Mouse (Mus musculus) neural tube, embryonic 11.5 days (tissue): ENCODE results near the gene Etv2. TPM values are rescaled to one million over a fixed set of nuclear protein-coding genes. Genes with fewer than 3 reads are reported as not detected.
A peak's percentile ranks its signal among the peaks of the same experiment; 100 is the strongest.

Experiments
- ATAC-seq: fragments of 200-750 bp; cut with Nextera tagmentation; 2 replicates; pipeline ENCODE4 v1.8.0; 2017; ENCODE audit warnings: moderate number of reproducible peaks, mild to moderate bottlenecking, moderate TSS enrichment, moderate library complexity; ENCODE audit not compliant: insufficient read depth, low FRiP score, low TSS enrichment
- DNase-seq: peaks from one replicate; pipeline ENCODE4 v3.0.0-alpha.2; 2015; ENCODE audit warnings: low spot score
- H3K27ac ChIP-seq: fragments of 300-500 bp; sonication (generic); 2 replicates; pipeline ENCODE4 v1.5.1; 2014; ENCODE audit warnings: low read depth, mild to moderate bottlenecking, low read length
- H3K27me3 ChIP-seq: fragments of 300-500 bp; sonication (generic); 2 replicates; pipeline ENCODE4 v1.6.1; 2014; ENCODE audit warnings: mild to moderate bottlenecking, low read length, mixed read lengths; ENCODE audit not compliant: control insufficient read depth, insufficient read depth
- H3K36me3 ChIP-seq: fragments of 300-500 bp; sonication (generic); 2 replicates; pipeline ENCODE4 v1.6.1; 2014; ENCODE audit warnings: mild to moderate bottlenecking, low read length, moderate library complexity, mixed read lengths; ENCODE audit not compliant: control insufficient read depth, insufficient read depth
- H3K4me1 ChIP-seq: fragments of 300-500 bp; sonication (generic); 2 replicates; pipeline ENCODE4 v1.6.1; 2014; ENCODE audit warnings: low read length, mixed read lengths; ENCODE audit not compliant: control insufficient read depth, insufficient read depth
- H3K4me2 ChIP-seq: fragments of 300-500 bp; sonication (generic); 2 replicates; pipeline ENCODE4 v1.6.1; 2014; ENCODE audit warnings: low read depth, mild to moderate bottlenecking, moderate library complexity
- H3K4me3 ChIP-seq: fragments of 300-500 bp; sonication (generic); 2 replicates; pipeline ENCODE4 v1.5.1; 2014; ENCODE audit warnings: low read depth, low read length
- H3K9ac ChIP-seq: fragments of 300-500 bp; sonication (generic); 2 replicates; pipeline ENCODE4 v1.6.1; 2014; ENCODE audit warnings: mild to moderate bottlenecking, low read length
- H3K9me3 ChIP-seq: fragments of 300-500 bp; sonication (generic); 2 replicates; pipeline ENCODE4 v1.6.1; 2016; ENCODE audit warnings: low read length; ENCODE audit not compliant: control insufficient read depth
- WGBS: fragments of 180-500 bp; shearing (Covaris S2); extraction: QIAGEN DNeasy Blood & Tissue Kit; methylation state at CpG from one replicate; pipeline ENCODE4 v1.1.7; 2014; 5-methylcytosine and 5-hydroxymethylcytosine counted together
- polyA plus RNA-seq: library from polyadenylated mRNA; unstranded; fragments of >200 nt; fragmentation: Nextera tagmentation; extraction: Ambion mirVana; gene quantifications from 2 replicates; pipeline ENCODE4 v1.2.1, GENCODE M21; 2014

The Etv2 gene
- polyA plus RNA-seq, 1 experiment from 2014 or later: not detected

- 64% methylated on average over 4 of the region's 4 CpGs for WGBS
- no peaks in the 10 kb centered on the region for H3K36me3 ChIP-seq
- H3K4me2 ChIP-seq: no peak overlapping the region
- no peak overlapping the region for H3K4me3 ChIP-seq
- no peaks in the 10 kb centered on the region for H3K9me3 ChIP-seq
- ATAC-seq (no peak), DNase-seq (no peak)
- H3K27me3 ChIP-seq: no peaks in the 10 kb centered on the region
- peaks cover 3% of the 10 kb centered on the region; the same call in 1 of the 2 replicates for H3K4me1 ChIP-seq
- H3K27ac ChIP-seq: no peak overlapping the region
- H3K9ac ChIP-seq: no peak overlapping the region
Measured at GRCm38 (mm10) chr7:30594510-30595024, 41.1 kb downstream of the Etv2 start.

GRCm38 (mm10) chr7:30593579-30594509 is 41.8 kb downstream of the Etv2 start:
- Histone ChIP-seq H3K27me3 (no peaks in the 10 kb centered on the region), H3K4me3 (no peak overlapping the region), H3K36me3 (no peaks in the 10 kb centered on the region), H3K4me1 (peaks cover 3% of the 10 kb centered on the region; the same call in 1 of the 2 replicates), H3K4me2 (no peak overlapping the region), H3K27ac (no peak overlapping the region), H3K9ac (no peak overlapping the region), H3K9me3 (no peaks in the 10 kb centered on the region)
- no peak for ATAC-seq
- DNase-seq: no peak
- 71% methylated on average over 10 of the region's 10 CpGs for WGBS

GRCm38 (mm10) chr7:30592772-30593423 is 42.8 kb downstream of the Etv2 start:
- peaks cover 3% of the 10 kb centered on the region; the same call in 1 of the 2 replicates for H3K4me1 ChIP-seq
- no peaks in the 10 kb centered on the region for H3K27me3 ChIP-seq
- H3K36me3 ChIP-seq: no peaks in the 10 kb centered on the region
- 58% methylated on average over 5 of the region's 5 CpGs for WGBS
- H3K4me3 ChIP-seq: no peak overlapping the region
- no peak overlapping the region for H3K4me2 ChIP-seq
- no peak overlapping the region for H3K9ac ChIP-seq
- no peak for DNase-seq
- ATAC-seq: no peak
- H3K27ac ChIP-seq: no peak overlapping the region
- H3K9me3 ChIP-seq: no peaks in the 10 kb centered on the region

GRCm38 (mm10) chr7:30591605-30591951 is 44.1 kb downstream of the Etv2 start:
- Histone ChIP-seq H3K27me3 (no peaks in the 10 kb centered on the region), H3K9ac (no peak overlapping the region; the same call in 1 of the 2 replicates), H3K4me2 (no peak overlapping the region), H3K27ac (no peak overlapping the region), H3K4me1 (peaks cover 13% of the 10 kb centered on the region), H3K4me3 (no peak overlapping the region), H3K9me3 (no peaks in the 10 kb centered on the region), H3K36me3 (no peaks in the 10 kb centered on the region)
- no peak for ATAC-seq
- WGBS: 47% methylated on average over 4 of the region's 4 CpGs
- DNase-seq: no peak

- ATAC-seq (no peak), DNase-seq (no peak)
- no peaks in the 10 kb centered on the region for H3K27me3 ChIP-seq
- H3K4me1 ChIP-seq: peaks cover 13% of the 10 kb centered on the region
- H3K27ac ChIP-seq: no peak overlapping the region
- no peak overlapping the region for H3K4me3 ChIP-seq
- peak overlapping the region; percentile 37; the same call in 1 of the 2 replicates for H3K9ac ChIP-seq
- H3K9me3 ChIP-seq: no peaks in the 10 kb centered on the region
- 0 out of 2 replicates have a peak, but pooled peaks cover 2% of the 10 kb centered on the region for H3K36me3 ChIP-seq
- WGBS: 84% methylated on average over 9 of the region's 9 CpGs
- no peak overlapping the region for H3K4me2 ChIP-seq
Measured at GRCm38 (mm10) chr7:30590927-30591604, 44.6 kb downstream of the Etv2 start.

DNA sequence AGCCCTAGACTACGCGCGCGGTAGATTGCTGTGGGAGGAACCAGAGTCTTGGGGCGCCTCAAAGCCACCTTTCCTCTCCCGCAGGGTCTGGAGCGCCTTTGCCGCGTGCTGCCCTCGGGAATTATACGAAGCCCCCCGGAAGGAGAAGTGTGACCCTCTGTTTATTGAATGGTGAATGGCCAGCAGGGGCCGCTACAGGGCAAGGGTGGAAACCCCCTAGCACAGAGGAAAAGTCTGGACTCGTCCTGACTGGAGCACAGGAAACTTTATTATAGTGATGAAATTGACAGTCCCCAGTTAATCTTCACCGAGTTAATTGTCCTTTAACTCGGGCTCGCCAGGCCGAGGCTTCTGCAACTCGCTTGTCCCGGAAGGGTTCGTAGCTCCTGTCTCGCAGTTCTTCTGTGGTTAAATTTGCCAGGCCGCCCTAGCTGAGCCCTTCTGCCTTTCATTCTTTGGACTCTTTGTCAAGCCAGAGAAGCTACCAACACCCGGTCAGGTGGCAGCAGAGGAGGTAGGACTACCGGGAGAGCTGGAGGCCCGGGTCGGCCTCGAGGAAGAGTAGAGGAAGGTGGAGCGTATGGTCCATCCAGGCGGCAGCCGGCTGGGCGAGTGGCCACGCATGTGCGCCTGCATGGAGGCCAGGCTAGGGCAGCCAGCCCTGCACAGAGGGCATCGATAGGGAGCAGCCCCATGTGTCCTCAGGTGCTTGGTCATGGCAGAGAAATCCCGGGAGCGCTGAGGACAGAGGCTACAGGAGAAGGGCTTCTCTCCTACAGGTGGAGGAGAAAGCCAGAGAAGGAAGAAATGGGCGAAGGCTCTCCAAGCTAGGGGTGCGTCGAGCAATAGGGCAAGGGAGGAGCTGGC is 46.0 kb downstream of the Etv2 start:
- no peaks in the 10 kb centered on the region for H3K27me3 ChIP-seq
- H3K9me3 ChIP-seq: no peaks in the 10 kb centered on the region
- peak; percentile 89 for DNase-seq
- peak overlapping the region; percentile 56 for H3K9ac ChIP-seq
- H3K27ac ChIP-seq: peak overlapping the region; percentile 84
- peaks cover 10% of the 10 kb centered on the region; the same call in 1 of the 2 replicates for H3K36me3 ChIP-seq
- peak overlapping the region; percentile 73 for H3K4me3 ChIP-seq
- 24% methylated on average over 40 of the region's 40 CpGs for WGBS
- ATAC-seq: peak; percentile 74
- H3K4me2 ChIP-seq: peak overlapping the region; percentile 90
- peaks cover 13% of the 10 kb centered on the region for H3K4me1 ChIP-seq

DNA sequence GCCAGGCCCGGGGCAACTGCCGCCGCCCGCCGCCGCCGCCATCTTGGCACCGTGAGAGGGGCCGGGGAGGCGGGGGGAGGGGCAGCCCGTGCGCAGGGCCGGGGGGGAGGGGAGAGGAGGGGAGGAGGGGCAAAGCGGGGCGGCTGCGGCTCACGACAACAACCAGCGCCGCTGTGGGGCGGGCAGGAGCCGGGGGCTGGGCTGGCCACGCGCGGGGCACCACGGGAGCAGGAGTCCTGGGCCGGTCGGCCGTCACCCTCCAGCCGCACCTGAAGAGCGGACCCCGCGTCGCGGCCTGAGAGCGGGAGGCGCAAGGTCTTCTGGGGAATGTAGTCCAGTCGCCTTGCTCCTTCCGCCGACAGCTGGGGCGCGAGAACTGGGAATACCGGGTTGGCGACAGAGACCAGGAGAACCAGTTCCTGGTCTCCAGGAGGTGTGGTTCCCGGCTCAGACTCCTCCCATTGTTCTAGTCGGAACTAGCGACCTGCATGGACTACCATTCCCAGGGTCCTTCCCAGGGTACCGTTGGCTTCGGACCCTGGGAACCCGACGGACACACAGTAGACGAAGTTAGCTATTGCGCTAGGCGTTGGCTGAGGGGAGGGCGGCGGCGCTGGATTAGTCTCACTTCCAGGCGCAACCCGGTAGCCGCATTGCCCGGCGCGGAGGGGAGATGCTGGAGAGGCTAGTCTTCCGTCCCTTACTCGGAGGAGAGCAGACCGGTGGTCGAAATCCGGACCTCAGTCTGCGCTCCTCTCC is 46.8 kb downstream of the Etv2 start, which contains the start of gene Kmt2b:
Gene Kmt2b (minus strand): TSS at position 51 of the 759 bp plus-strand sequence.
- H3K4me2 ChIP-seq: peak within 1 kb of the TSS; percentile 90
- no peaks in the 10 kb centered on the region for H3K9me3 ChIP-seq
- H3K36me3 ChIP-seq: peaks cover 15% of the 10 kb centered on the region; the same call in 1 of the 2 replicates
- H3K27ac ChIP-seq: peak within 1 kb of the TSS; percentile 84
- ATAC-seq: peak; percentile 96
- peak within 1 kb of the TSS; percentile 91 for H3K9ac ChIP-seq
- no peaks in the 10 kb centered on the region for H3K27me3 ChIP-seq
- H3K4me1 ChIP-seq: peaks cover 13% of the 10 kb centered on the region
- under 1% methylated on average over 42 of the region's 68 CpGs for WGBS
- DNase-seq: peak; percentile 98
- peak within 1 kb of the TSS; percentile 73 for H3K4me3 ChIP-seq
